Mouse (Mus musculus) cortical plate, adult 2 months (tissue): Measurements from ENCODE around the gene Ppox.

Experiments
- CTCF ChIP-seq: fragments of 200-500 bp; IDR thresholded peaks from 2 replicates; pipeline ENCODE4 v1.5.1; 2011; ENCODE audit warnings: mild to moderate bottlenecking, control low read depth, low read length; ENCODE audit not compliant: insufficient read depth; ENCODE audit errors: extremely low read depth
- POLR2A ChIP-seq: fragments of 200-500 bp; IDR thresholded peaks from 2 replicates; pipeline ENCODE4 v1.6.1; 2011; ENCODE audit warnings: mild to moderate bottlenecking, low read length, control low read depth; ENCODE audit not compliant: insufficient read depth; ENCODE audit errors: extremely low read depth

DNA sequence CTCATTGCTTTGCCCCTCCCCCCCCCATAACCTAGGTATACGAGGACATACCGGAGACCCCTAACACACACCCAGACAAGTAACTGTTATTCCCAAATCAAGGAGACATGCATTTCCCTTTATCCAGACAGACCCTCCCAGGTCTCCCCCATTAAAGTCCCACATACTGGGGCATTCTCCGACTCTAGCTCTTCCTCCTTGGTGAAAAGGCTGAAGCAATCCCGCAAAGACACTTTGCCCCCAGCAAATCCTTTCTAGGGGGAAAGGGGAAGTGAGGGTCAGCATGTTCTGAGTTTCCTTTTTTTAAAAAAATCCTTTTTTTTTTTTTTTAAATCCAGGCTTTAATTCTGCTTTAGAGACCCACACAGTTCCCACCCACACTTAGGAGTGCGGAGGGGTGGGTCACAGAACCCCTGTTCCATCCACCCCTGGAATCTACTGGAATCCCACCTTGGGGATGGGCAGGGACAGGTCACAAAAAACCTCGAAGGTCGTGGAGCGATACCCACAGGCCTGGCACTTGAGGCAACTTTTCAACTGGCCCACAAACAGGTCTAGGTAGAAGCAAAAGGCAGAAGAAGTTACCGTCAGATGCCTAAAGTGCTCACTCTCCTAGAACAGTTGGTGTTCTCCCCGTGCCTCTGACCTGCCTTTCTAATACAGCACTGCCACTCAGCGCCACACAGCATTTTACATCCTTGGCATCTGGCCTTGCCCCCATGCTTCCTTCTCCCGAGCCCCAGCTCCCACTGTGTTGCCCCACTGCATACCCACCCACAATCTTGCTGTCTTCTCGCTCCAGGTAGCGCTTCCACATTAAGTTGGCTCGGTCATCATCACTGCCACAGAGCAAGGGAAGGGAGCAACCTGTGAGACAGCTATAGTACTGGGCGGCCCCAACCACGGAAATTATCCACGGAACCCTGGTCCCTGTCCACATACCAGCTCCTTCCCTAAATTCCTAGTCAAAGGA is 2.5 kb upstream of the Ppox start:
- no peak for TF ChIP-seq CTCF
- no peak for TF ChIP-seq POLR2A
